Mouse (Mus musculus) liver, adult 2 months (tissue): ENCODE data around the gene Dnmt3a. TPM values are rescaled to one million over a fixed set of nuclear protein-coding genes. Genes with fewer than 3 reads are reported as not detected.

Source experiments
- DNase-seq: peaks from one replicate; pipeline ENCODE4 v3.0.0-alpha.2; 2011; ENCODE audit warnings: low read depth, low spot score; ENCODE audit errors: extremely low read depth
- H3K27ac ChIP-seq: fragments of 200-500 bp; replicated peaks from 2 replicates; pipeline ENCODE4 v1.5.1; 2012; ENCODE audit warnings: low read depth, mild to moderate bottlenecking, control low read depth, inconsistent platforms, low read length; ENCODE audit not compliant: insufficient read depth
- H3K27me3 ChIP-seq: fragments of 200-500 bp; 2 replicates; pipeline ENCODE4 v1.6.1; 2012; ENCODE audit warnings: mild to moderate bottlenecking, moderate library complexity, low read length, inconsistent platforms; ENCODE audit not compliant: control insufficient read depth, insufficient read depth
- H3K36me3 ChIP-seq: fragments of 200-500 bp; 2 replicates; pipeline ENCODE4 v1.6.1; 2012; ENCODE audit warnings: low read length, inconsistent platforms; ENCODE audit not compliant: control insufficient read depth, insufficient read depth
- H3K4me1 ChIP-seq: fragments of 200-500 bp; 2 replicates; pipeline ENCODE4 v1.6.1; 2011; ENCODE audit warnings: low read length; ENCODE audit not compliant: control insufficient read depth, insufficient read depth
- H3K4me3 ChIP-seq: fragments of 200-500 bp; 2 replicates; pipeline ENCODE4 v1.5.1; 2011; ENCODE audit warnings: low read depth, mild to moderate bottlenecking, control low read depth, low read length, moderate library complexity; ENCODE audit not compliant: insufficient read depth
- H3K79me2 ChIP-seq: fragments of 200-500 bp; 2 replicates; pipeline ENCODE4 v1.6.1; 2012; ENCODE audit warnings: inconsistent platforms, mild to moderate bottlenecking, low read length, moderate library complexity; ENCODE audit not compliant: control insufficient read depth, insufficient read depth
- H3K9ac ChIP-seq: fragments of 200-500 bp; 2 replicates; pipeline ENCODE4 v1.6.1; 2012; ENCODE audit warnings: low read depth, mild to moderate bottlenecking, control low read depth, inconsistent platforms, low read length
- CTCF ChIP-seq: fragments of 200-500 bp; IDR thresholded peaks from 2 replicates; pipeline ENCODE4 v1.5.1; 2011; ENCODE audit warnings: low read depth, low read length, control low read depth
- POLR2A ChIP-seq: fragments of 200-500 bp; IDR thresholded peaks from 2 replicates; pipeline ENCODE4 v1.6.1; 2011; ENCODE audit warnings: low read length, control low read depth; ENCODE audit not compliant: insufficient read depth; ENCODE audit errors: extremely low read depth
- WGBS: fragments of 180-500 bp; shearing (Covaris S2); methylation state at CpG from one replicate; pipeline ENCODE4 v1.1.7; 2018; 5-methylcytosine and 5-hydroxymethylcytosine counted together
- polyA plus RNA-seq: library from polyadenylated mRNA; depleted of rRNA; stranded (reverse); fragments of >200 nt; gene quantifications from 2 replicates; pipeline ENCODE4 v1.2.3, GENCODE M21; 2012
- total RNA-seq: library from RNA; depleted of rRNA; stranded (reverse); fragments of >200 nt; gene quantifications from 2 replicates; pipeline ENCODE4 v1.2.3, GENCODE M21; 2014

Gene Dnmt3a
- total and polyA plus RNA-seq, 2 experiments, result 4.0 to 7.9 TPM

GRCm38 (mm10) chr12:3864208-3864607 is 58.4 kb downstream of the Dnmt3a start:
- 88% methylated on average over 8 of the region's 8 CpGs for WGBS
- H3K9ac ChIP-seq, result no peak overlapping the region
- H3K36me3 ChIP-seq, result no peaks in the 10 kb centered on the region

GRCm38 (mm10) chr12:3865594-3865993 is 59.8 kb downstream of the Dnmt3a start:
- no peak for DNase-seq
- Histone ChIP-seq H3K79me2 (peaks cover 2% of the 10 kb centered on the region; the same call in 1 of the 2 replicates), H3K4me3 (no peak overlapping the region), H3K9ac (no peak overlapping the region), H3K27me3 (no peaks in the 10 kb centered on the region), H3K27ac (0 out of 2 replicates have a peak overlapping the region, but pooled peaks have one; percentile 57), H3K4me1 (peaks cover 48% of the 10 kb centered on the region), H3K36me3 (no peaks in the 10 kb centered on the region)
- TF ChIP-seq CTCF (no peak), POLR2A (no peak)
- 52% methylated on average over 8 of the region's 8 CpGs for WGBS

More at GRCm38 (mm10) chr12:3864208-3864607, 58.4 kb downstream of the Dnmt3a start:
- Histone ChIP-seq H3K79me2 (peaks cover 3% of the 10 kb centered on the region; the same call in 1 of the 2 replicates), H3K27me3 (no peaks in the 10 kb centered on the region), H3K4me1 (peaks cover 50% of the 10 kb centered on the region), H3K27ac (no peak overlapping the region), H3K4me3 (no peak overlapping the region)
- DNase-seq, result no peak
- no peak for TF ChIP-seq CTCF
- TF ChIP-seq POLR2A, result no peak

GRCm38 (mm10) chr12:3866654-3867370 is 61.0 kb downstream of the Dnmt3a start:
- H3K27ac ChIP-seq, result peak overlapping the region; percentile 73
- H3K79me2 ChIP-seq, result peaks cover 3% of the 10 kb centered on the region; the same call in 1 of the 2 replicates
- H3K4me3 ChIP-seq, result no peak overlapping the region
- H3K27me3 ChIP-seq, result no peaks in the 10 kb centered on the region
- TF ChIP-seq CTCF (no peak), POLR2A (no peak)
- H3K36me3 ChIP-seq, result no peaks in the 10 kb centered on the region
- 20% methylated on average over 12 of the region's 12 CpGs for WGBS
- H3K9ac ChIP-seq, result no peak overlapping the region
- DNase-seq, result peak; percentile 94
- H3K4me1 ChIP-seq, result peaks cover 44% of the 10 kb centered on the region

- H3K4me3 ChIP-seq, result no peak overlapping the region
- DNase-seq, result no peak
- peak overlapping the region; percentile 63 for H3K27ac ChIP-seq
- 0 out of 2 replicates have a peak overlapping the region, but pooled peaks have one; percentile 0 for H3K9ac ChIP-seq
- H3K79me2 ChIP-seq, result peaks cover 3% of the 10 kb centered on the region; the same call in 1 of the 2 replicates
- TF ChIP-seq CTCF (no peak), POLR2A (no peak)
- no peaks in the 10 kb centered on the region for H3K27me3 ChIP-seq
- 57% methylated on average over 5 of the region's 5 CpGs for WGBS
- H3K4me1 ChIP-seq, result peaks cover 39% of the 10 kb centered on the region
- no peaks in the 10 kb centered on the region for H3K36me3 ChIP-seq
Observed at GRCm38 (mm10) chr12:3868115-3868514, 62.3 kb downstream of the Dnmt3a start.

GRCm38 (mm10) chr12:3868676-3869458 is 63.1 kb downstream of the Dnmt3a start:
- peaks cover 3% of the 10 kb centered on the region; the same call in 1 of the 2 replicates for H3K79me2 ChIP-seq
- TF ChIP-seq CTCF, result no peak
- TF ChIP-seq POLR2A, result no peak
- H3K4me3 ChIP-seq, result no peak overlapping the region
- peaks cover 39% of the 10 kb centered on the region for H3K4me1 ChIP-seq
- no peaks in the 10 kb centered on the region for H3K27me3 ChIP-seq
- peak overlapping the region; percentile 63 for H3K27ac ChIP-seq
- 8% methylated on average over 7 of the region's 7 CpGs for WGBS
- peak; percentile 80 for DNase-seq
- no peaks in the 10 kb centered on the region; the same call in 1 of the 2 replicates for H3K36me3 ChIP-seq
- H3K9ac ChIP-seq, result no peak overlapping the region
